ENCODE assay signal across 15 mouse cellular contexts in genomic region chr2:124888209-124888608, GRCm38 (mm10).
DNase-seq lines count a peak whose midpoint lies in the region; ATAC-seq lines count a peak whose summit lies in the region.
"Had no signal": no experiment of that assay in that cellular context is flagged by ENCODE, and none has a peak within 500 bp of the region (broad histone marks: within the 10 kb centered on the region; RNA-seq: fewer than 3 reads in every experiment).

No protein-coding gene starts in this region.

- no peaks in the 10 kb centered on the region for H3K9me3 ChIP-seq in kidney, embryonic 15.5 days (replicated peaks)
- H3K9me3 ChIP-seq in embryonic facial prominence, embryonic 10.5 days: no peaks in the 10 kb centered on the region
- H3K9me3 ChIP-seq: hindbrain, embryonic 15.5 days had no signal

- no peaks in the 10 kb centered on the region for H3K36me3 ChIP-seq in kidney, embryonic 15.5 days
- no peaks in the 10 kb centered on the region for H3K36me3 ChIP-seq in embryonic facial prominence, embryonic 10.5 days (replicated peaks)
- H3K36me3 ChIP-seq: hindbrain, embryonic 15.5 days had no signal

- WGBS in kidney, embryonic 15.5 days: 49% methylated on average over 4 of the region's 4 CpGs
- 49% methylated on average over 4 of the region's 4 CpGs for WGBS in embryonic facial prominence, embryonic 10.5 days

- no peak overlapping the region for H3K4me3 ChIP-seq in kidney, embryonic 15.5 days (replicated peaks)
- H3K4me3 ChIP-seq in embryonic facial prominence, embryonic 10.5 days: no peak overlapping the region
- H3K4me3 ChIP-seq: hindbrain, embryonic 15.5 days had no signal

- no peak overlapping the region for H3K4me2 ChIP-seq in kidney, embryonic 15.5 days
- H3K4me2 ChIP-seq: hindbrain, embryonic 15.5 days had no signal

- peak; percentile 6 for DNase-seq in kidney, adult 9 months
- peak; percentile 9 for DNase-seq in R1 (ENCODE audit: low read depth, low spot score)
- DNase-seq in embryonic facial prominence, embryonic 10.5 days (ENCODE audit: low spot score): peak; percentile 8
- DNase-seq in heart, postnatal 4 days: peak; percentile 7
- no peak for DNase-seq in left cerebral cortex, postnatal 25 days (ENCODE audit: low spot score in 2 of 2)
- DNase-seq in testis, postnatal 10 days (ENCODE audit: low spot score): no peak
- DNase-seq in retina, postnatal 1 day: no peak
- DNase-seq: adrenal gland, postnatal 25 days; cerebellum, adult 11 months; right cerebral cortex, postnatal 25 days; thymus, adult 18-20 months had no signal

- no peak overlapping the region for H3K9ac ChIP-seq in kidney, embryonic 15.5 days
- H3K9ac ChIP-seq: hindbrain, embryonic 15.5 days had no signal

- no peaks in the 10 kb centered on the region for H3K4me1 ChIP-seq in kidney, embryonic 15.5 days
- peaks cover 18% of the 10 kb centered on the region; the same call in 1 of the 2 replicates for H3K4me1 ChIP-seq in embryonic facial prominence, embryonic 10.5 days
- H3K4me1 ChIP-seq: hindbrain, embryonic 15.5 days had no signal

- no peak for ATAC-seq in kidney, embryonic 15.5 days (replicated peaks; ENCODE audit: low FRiP score)
- ATAC-seq: Patski had no signal

- H3K27me3 ChIP-seq in kidney, embryonic 15.5 days: no peaks in the 10 kb centered on the region
- H3K27me3 ChIP-seq in embryonic facial prominence, embryonic 10.5 days (replicated peaks; ENCODE audit: low read depth, poor library complexity, severe bottlenecking): no peaks in the 10 kb centered on the region
- H3K27me3 ChIP-seq: hindbrain, embryonic 15.5 days; Patski had no signal

- no peak overlapping the region for H3K27ac ChIP-seq in kidney, embryonic 15.5 days
- H3K27ac ChIP-seq in embryonic facial prominence, embryonic 10.5 days (replicated peaks): peak overlapping the region; percentile 30; the same call in 1 of the 2 replicates
- H3K27ac ChIP-seq: hindbrain, embryonic 15.5 days; macrophage had no signal

- intact Hi-C loops in left cerebral cortex, postnatal 25 days (cut with DNase I): no loop called here

Comparison
In these comparisons a context has a peak if more than half of its experiments do, and no peak if none do; other contexts are left out.
1. DNase-seq: peak in kidney, adult 9 months (single experiment), R1 (single experiment), embryonic facial prominence, embryonic 10.5 days (single experiment) and heart, postnatal 4 days (single experiment); none in left cerebral cortex, postnatal 25 days (0 of 2), testis, postnatal 10 days (single experiment) and retina, postnatal 1 day (single experiment).